Mouse (Mus musculus) left cerebral cortex, postnatal 36 days (tissue): ENCODE results near the gene Gpr162. TPM values are rescaled to one million over a fixed set of nuclear protein-coding genes. Genes with fewer than 3 reads are reported as not detected.
"Not testable (repeated sequence)": the region's sequence is repeated elsewhere in the genome, so short reads cannot be mapped to it uniquely, and the experiment has no call there.

Experiments used
- DNase-seq, 2 experiments: peaks; one replicate each; pipeline ENCODE4 v3.0.0; 2021 to 2022; ENCODE audit warnings: low spot score in 2 of 2, mixed read lengths in 1 of 2
- intact Hi-C: fragments of 180-260 bp; cut with DNase I; formaldehyde crosslinking; loops from one replicate; pipeline ENCODE4 v1.15.1; 2025
- total RNA-seq, 2 experiments: library from RNA; stranded (reverse); gene quantifications; 2 replicates each; pipeline ENCODE4 v1.2.3; 2021

Gpr162 gene
- total RNA-seq, 2 experiments from 2014 or later = 218 to 235 TPM

DNA sequence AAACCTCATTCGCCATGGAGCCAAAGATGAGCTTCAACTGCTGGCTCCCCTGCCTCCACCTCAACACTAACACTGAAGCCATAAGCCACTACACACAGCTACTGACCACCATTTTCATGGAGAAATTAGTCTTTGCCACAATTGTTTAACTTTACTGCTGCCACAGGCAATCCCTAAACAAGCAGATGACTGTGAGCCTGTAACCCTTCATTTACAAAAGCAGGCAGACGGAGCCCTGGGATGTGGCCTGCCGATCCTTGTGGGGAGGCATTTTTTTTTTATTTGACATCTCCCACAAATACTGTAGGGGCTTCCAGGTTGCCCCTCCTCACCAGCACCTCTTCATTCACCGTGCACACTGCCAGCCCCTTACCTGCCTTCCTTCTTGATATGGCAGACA, 47.2 kb downstream of the Gpr162 start:
- DNase-seq = no peak
- intact Hi-C loops = no loop called here

DNA sequence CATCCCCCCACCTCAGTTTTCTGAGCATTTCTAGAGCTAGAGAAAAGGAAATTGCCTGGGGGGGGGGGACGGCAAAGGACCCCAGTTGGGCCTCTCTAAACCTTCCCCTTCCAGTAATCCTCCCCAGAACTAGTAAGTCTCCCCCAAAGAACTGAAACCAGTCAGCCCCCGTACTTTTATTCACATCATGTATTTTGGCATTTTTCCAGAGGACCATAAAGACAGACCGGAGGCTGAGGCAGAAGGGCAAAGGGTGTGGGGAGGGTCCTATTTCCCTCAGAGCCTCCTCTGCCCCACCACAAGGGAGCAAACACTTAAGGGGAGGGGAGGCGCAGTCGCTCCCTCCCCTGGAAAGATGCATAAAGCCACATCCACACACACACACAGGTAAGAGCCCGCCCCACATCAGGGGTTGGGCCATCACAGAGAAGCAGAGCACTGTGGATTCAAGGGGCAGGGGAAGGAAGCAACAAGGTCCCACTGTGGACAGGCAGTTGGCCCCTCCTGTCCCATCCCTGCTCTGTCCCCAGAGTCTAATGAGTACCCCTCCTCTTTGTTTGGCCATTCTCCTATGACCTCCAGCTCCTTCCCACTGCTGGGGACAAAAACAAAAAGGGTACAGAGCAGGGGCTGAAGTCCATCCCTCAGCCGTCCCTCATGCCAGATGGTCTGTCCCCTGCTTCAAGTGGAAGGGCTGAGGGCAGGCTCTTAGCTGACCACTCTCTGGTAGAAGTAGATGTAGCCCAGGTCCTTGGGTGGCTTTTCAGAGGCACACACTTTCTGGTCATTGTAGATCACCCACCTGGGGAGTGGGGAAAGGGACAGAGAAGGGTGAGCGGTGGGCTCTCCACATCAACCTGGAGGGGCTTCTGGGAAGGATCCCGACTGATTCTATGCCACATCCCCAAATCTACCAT, 48.7 kb downstream of the Gpr162 start:
- intact Hi-C loops = no loop called here
- no peak for DNase-seq

DNA sequence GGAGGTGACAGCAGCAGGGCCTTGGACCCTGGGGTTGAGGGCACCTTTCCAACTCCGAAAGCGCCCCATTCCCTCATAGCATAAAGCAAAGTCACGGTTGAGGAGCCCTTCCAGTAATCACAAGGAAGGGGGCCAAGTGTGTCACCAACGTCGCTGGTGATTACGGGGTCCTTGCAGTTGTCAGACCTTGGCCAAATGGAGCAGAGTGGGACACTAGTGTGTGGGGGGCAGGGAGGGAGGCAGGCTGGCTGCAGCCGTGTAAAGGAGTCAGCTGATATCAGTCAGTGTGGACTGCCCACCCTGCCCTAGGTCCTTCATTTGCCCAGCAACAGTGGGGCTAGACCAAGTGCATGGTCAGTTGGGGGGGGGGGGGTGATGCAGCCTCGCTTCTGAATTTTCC, 49.3 kb downstream of the Gpr162 start:
- intact Hi-C loops = no loop called here
- DNase-seq = no peak

DNA sequence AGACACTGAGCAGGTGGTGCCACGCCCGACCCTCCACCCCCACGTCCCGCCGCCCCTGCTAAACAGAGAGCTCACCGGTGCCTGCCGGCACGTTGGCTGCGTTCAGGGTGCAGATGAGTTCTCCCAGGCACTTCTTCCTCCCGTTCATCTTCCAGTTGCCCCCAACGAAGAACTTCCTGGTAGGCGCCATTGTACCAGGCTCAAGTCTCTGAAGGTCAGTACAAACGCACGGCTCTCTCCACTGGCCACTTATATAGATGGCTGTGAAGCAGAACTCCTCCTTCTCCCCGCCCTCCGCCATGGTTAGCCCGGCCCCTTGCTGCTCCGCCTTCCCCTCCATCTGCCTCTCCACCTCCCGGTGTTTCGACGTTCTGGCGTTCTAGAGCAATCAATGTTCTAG, 49.9 kb downstream of the Gpr162 start, which contains the start of gene Tpi1:
TSS of gene Tpi1 (minus strand) at position 364 of the 400 bp plus-strand sequence.
- intact Hi-C loops = loop anchor here (2.0 kb wide), 1 partner anchor 45 kb away; the partner anchor contains the start of gene Eno2
- DNase-seq = peak; percentile 87 to 89

DNA sequence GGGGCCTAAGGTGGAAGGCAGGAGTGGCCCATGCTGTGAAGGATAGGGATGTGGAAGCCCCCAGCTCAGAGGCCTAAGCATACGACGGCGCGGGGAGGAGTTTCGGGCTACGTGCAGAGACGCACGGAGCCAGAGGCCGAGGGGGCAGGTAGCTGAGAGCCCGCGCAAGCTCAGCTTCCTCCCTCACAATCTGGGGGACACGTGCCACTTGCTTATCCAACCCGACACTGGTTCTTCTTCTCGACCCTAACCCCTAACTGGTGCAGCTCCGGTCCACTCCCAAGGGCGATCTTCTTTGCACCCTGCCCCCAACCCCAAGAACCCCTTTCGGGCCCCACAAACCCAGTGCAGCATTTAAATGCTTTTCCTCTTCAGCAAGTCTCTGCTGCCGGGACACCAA, 50.3 kb downstream of the Gpr162 start:
- intact Hi-C loops = loop anchor here (2.0 kb wide), 1 partner anchor 45 kb away; the partner anchor contains the start of gene Eno2

DNA sequence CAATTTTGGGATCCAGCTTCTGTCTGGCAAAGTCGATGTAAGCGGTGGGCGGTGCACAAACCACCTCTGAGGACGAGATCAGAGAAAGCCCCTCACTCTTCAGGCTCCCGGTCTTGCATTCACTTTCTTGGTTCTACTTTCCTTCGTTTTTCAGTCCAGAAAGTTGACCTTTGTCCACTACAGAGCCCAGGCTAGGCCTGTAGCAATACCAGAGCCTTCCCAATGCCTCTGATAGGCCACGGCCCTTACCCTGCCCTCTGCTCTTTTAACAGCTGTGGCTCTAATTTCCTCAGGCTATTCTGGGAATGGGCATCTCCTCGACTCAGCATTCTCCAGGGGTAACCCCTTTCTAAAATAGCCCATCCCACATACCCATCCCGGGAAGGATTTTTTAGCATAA, 50.9 kb downstream of the Gpr162 start:
- intact Hi-C loops = loop anchor here (2.0 kb wide), 1 partner anchor 44 kb away; the partner anchor contains the start of gene Eno2
- DNase-seq = peak in 1 of 2 experiments; percentile 32

More for the DNA sequence above, 50.3 kb downstream of the Gpr162 start:
- DNase-seq = peak; percentile 68 to 80

DNA sequence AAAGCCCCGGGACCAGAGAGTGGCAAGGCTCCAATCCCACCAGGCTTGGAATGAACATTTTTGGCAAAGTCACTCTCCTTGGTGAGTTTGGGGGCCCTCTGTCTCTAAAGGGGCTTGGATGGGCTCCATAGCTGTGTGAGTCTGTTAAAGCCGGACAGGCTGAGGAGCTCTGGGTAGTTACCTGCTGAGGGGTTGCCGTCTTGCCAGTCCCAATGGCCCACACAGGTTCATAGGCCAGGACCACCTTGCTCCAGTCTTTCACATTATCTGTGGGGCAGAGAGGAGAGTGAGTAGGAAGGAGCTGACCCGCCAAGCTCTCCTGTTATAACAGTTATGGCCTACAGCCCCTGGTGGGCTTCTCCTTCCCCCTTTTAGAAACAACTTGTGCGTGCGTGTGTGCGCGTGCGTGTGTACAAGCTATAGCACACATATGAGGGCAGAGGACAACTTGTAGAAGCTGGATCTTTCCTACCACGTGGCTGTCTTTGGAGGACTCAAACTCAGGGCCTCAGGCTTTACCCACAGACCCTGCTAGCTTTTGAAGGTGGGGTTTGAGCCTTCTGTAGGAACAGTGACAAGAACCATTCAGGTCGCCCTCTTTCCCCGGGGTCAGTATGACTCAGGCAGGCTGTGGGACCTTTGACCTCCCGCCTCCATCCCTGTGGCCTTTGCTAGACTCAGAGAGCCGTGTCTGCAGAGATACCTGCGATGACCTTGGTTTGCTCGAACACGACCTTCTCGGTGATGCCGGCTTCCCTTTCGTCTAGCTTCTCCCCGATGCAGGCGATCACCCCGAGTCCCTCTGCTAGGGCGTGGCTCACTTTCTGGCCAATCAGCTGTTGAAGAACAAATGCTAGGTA, 51.9 kb downstream of the Gpr162 start:
- DNase-seq = no peak
- intact Hi-C loops = loop anchor here (2.0 kb wide), 1 partner anchor 43 kb away; the partner anchor contains the start of gene Eno2

DNA sequence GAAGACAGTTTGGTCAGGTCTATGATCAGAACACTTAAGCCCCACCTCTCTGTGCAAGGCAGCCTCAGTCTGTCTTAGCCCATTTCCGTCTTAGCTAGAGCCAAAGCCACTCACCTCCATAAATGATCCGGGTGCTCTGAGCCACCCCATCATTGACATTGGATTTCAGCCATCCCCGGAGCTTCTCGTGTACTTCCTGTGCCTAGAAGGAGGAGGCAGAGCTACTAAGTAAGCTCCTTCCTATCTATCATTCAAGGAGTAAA, 52.4 kb downstream of the Gpr162 start:
- DNase-seq = no peak
- intact Hi-C loops = no loop called here

DNA sequence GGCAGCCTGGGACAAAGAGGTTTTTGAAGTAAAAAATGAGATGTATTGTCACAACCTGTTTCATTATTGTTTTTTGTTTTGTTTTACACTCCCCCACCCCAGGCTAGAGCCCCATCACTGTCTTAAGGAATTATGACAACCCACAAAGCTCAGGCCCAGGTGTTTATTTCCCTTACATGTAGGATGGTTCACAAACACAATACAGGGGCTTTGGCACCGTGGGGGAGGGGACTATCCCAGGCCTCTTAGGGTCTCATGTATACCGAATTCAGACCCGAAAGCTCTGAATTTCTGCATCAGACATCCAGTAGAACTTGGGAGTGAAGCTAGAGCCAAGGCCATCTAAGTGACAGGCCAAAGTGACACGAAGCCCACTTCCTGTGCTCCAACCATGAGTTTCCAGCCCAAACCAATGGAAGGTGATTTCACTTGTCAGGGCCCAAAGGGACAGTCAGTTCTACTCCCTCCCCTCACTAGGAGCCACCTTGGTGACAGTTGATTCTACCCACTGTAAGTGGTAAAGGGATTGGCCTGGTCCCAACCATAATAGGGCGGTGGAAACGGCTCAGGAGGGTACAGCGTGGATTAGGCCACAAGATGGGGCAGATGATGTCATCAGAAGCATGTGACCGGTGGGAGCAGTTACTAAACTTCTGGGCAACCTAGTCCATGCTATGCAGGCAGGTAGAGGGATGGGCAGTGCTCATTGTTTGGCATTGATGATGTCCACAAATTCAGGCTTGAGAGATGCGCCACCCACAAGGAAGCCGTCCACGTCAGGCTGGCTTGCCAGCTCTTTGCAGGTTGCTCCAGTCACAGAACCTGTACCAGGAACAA, 53.0 kb downstream of the Gpr162 start:
- intact Hi-C loops, DNase-seq: not testable (repeated sequence)

DNA sequence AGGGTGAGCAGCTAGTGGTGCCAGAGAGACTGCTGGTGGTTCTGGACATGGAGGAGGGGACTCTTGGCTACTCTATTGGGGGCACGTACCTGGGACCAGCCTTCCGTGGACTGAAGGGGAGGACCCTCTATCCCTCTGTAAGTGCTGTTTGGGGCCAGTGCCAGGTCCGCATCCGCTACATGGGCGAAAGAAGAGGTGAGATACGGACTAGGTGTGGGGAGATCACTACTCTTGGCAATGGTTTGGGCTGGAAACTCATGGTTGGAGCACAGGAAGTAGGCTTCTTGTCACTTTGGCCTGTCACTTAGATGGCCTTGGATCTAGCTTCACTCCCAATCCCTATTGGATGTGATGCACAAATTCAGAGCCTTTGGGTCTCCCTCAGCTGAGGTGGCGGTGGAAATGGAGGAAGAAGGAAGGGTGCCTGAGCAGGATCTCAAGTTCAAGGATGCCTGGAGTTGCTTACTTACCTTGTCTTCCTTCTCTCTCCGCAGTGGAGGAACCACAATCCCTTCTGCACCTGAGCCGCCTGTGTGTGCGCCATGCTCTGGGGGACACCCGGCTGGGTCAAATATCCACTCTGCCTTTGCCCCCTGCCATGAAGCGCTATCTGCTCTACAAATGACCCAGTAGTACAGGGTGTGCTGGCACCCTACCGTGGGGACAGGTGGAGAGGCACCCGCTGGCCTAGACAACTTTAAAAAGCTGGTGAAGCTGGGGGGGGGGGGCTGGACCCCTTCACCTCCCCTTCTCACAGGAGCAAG, 53.8 kb downstream of the Gpr162 start:
- no peak for DNase-seq
- intact Hi-C loops = no loop called here

DNA sequence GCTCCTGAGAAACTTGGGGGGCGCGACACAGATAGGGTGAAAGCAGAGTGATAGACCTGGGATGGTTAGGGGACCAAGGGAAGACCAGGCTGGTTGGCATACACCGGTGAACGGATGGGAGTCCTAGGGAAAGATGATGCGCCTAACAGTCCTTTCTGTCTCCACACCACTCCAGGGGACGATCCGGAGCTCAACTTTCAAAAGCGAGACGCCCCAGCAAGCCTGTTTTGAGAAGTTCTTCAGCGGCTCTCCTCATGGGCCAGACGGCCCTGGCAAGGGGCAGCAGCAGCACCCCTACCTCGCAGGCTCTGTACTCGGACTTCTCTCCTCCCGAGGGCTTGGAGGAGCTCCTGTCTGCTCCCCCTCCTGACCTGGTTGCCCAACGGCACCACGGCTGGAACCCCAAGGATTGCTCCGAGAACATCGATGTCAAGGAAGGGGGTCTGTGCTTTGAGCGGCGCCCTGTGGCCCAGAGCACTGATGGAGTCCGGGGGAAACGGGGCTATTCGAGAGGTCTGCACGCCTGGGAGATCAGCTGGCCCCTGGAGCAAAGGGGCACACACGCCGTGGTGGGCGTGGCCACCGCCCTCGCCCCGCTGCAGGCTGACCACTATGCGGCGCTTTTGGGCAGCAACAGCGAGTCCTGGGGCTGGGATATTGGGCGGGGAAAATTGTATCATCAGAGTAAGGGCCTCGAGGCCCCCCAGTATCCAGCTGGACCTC, 54.6 kb downstream of the Gpr162 start:
- intact Hi-C loops = no loop called here
- DNase-seq = peak; percentile 61 to 66

Other genes starting within 250 kb of the Gpr162 start
- under 1 TPM in 1 of 2 experiments, not detected in 1; 0.32 TPM for gene C1s2, start 227.9 kb downstream of the Gpr162 start, total RNA-seq
- gene Lpcat3, start 201.0 kb downstream of the Gpr162 start, total RNA-seq = 10 to 100 TPM; 20.9 to 23.0 TPM
- 10 to 100 TPM; 41.8 to 45.9 TPM for gene Emg1, start 151.8 kb downstream of the Gpr162 start, total RNA-seq
- 100 to 1,000 TPM; 113 to 127 TPM for gene Phb2, start 151.6 kb downstream of the Gpr162 start, total RNA-seq
- 1 to 10 TPM; 3.7 to 6.6 TPM for gene Ptpn6, start 125.3 kb downstream of the Gpr162 start, total RNA-seq
- 100 to 1,000 TPM; 285 to 313 TPM for gene Grcc10, start 122.6 kb downstream of the Gpr162 start, total RNA-seq
- not detected for gene Gm45234, start 108.0 kb downstream of the Gpr162 start, total RNA-seq
- 100 to 1,000 TPM; 162 to 175 TPM for gene Atn1, start 107.5 kb downstream of the Gpr162 start, total RNA-seq
- 1,000 to 10,000 TPM; 1,042 to 1,110 TPM for gene Eno2, start 94.3 kb downstream of the Gpr162 start, total RNA-seq
- 1 to 10 TPM; 1.7 to 1.8 TPM for gene Lrrc23, start 84.3 kb downstream of the Gpr162 start, total RNA-seq
- gene Spsb2, start 55.3 kb downstream of the Gpr162 start, total RNA-seq = 1 to 10 TPM; 4.9 TPM
- gene Tpi1, start 49.7 kb downstream of the Gpr162 start, total RNA-seq = 100 to 1,000 TPM; 736 to 850 TPM
- gene Usp5, start 34.5 kb downstream of the Gpr162 start, total RNA-seq = 100 to 1,000 TPM; 191 to 199 TPM
- 1 to 10 TPM; 1.5 to 1.8 TPM for gene Cdca3, start 34.4 kb downstream of the Gpr162 start, total RNA-seq
- under 1 TPM in 1 of 2 experiments, not detected in 1; 0.30 TPM for gene Gnb3, start 23.7 kb downstream of the Gpr162 start, total RNA-seq
- gene P3h3, start 6.2 kb downstream of the Gpr162 start, total RNA-seq = 10 to 100 TPM; 12.6 to 37.2 TPM
- gene Cd4, start 24.2 kb upstream of the Gpr162 start, total RNA-seq = 1 to 10 TPM; 5.4 to 5.8 TPM
- 1 to 10 TPM; 2.7 to 3.1 TPM for gene Lag3, start 47.7 kb upstream of the Gpr162 start, total RNA-seq
- gene Ptms, start 56.1 kb upstream of the Gpr162 start, total RNA-seq = 1,000 to 10,000 TPM in 1 of 2 experiments, 100 to 1,000 TPM in 1; 913 to 1,047 TPM
- 100 to 1,000 TPM; 606 to 697 TPM for gene Mlf2, start 67.4 kb upstream of the Gpr162 start, total RNA-seq
- 100 to 1,000 TPM; 153 to 170 TPM for gene Cops7a, start 101.6 kb upstream of the Gpr162 start, total RNA-seq
- gene Pianp, start 132.7 kb upstream of the Gpr162 start, total RNA-seq = 100 to 1,000 TPM; 179 to 184 TPM
- 10 to 100 TPM; 33.3 to 52.7 TPM for gene Zfp384, start 145.2 kb upstream of the Gpr162 start, total RNA-seq
- 10 to 100 TPM; 55.2 to 63.9 TPM for gene Ing4, start 175.8 kb upstream of the Gpr162 start, total RNA-seq
- gene Acrbp, start 185.7 kb upstream of the Gpr162 start, total RNA-seq = 10 to 100 TPM in 1 of 2 experiments, 1 to 10 TPM in 1; 8.3 to 13.4 TPM
- gene Lpar5, start 203.9 kb upstream of the Gpr162 start, total RNA-seq = under 1 TPM; 0.48 to 0.84 TPM
- gene Chd4, start 232.0 kb upstream of the Gpr162 start, total RNA-seq = 100 to 1,000 TPM; 153 to 166 TPM